Mouse (Mus musculus) liver, postnatal 0 days (tissue): Measurements from ENCODE around the gene Mark3.

ENCODE experiments used
- CTCF ChIP-seq: sonication (generic); IDR thresholded peaks from 2 replicates; pipeline ENCODE4 v1.5.1; 2016; ENCODE audit warnings: antibody characterized with exemption, low read depth
- EP300 ChIP-seq: IDR thresholded peaks from 2 replicates; pipeline ENCODE4 v1.6.1; 2016; ENCODE audit warnings: antibody characterized with exemption, low read depth, mild to moderate bottlenecking

DNA sequence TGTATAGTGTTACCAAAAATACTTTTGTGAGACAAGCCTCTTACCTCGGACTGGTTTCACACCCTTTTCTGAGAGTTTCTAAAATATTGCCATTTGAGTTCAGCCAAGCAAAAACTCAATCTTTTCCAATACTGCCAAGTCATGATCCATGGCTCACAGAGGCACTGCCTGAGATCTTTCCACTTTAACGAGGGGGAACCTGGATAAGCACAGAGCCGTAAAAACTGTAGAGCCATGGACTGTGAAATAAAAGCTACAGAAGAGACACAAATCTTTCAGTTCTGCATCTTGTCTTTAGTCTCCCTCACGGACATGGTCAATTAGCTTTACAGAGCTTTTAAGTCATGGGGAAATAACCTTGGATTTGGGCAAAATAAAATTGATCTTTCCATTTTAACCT, 37.6 kb upstream of the Mark3 start:
- TF ChIP-seq EP300 (no peak), CTCF (no peak)
